Mouse (Mus musculus) lung, embryonic 14.5 days (tissue): ENCODE measurements around the gene A4galt. TPM values are rescaled to one million over a fixed set of nuclear protein-coding genes. Genes with fewer than 3 reads are reported as not detected.

Experiments
- ATAC-seq: fragments of 200-750 bp; cut with Nextera tagmentation; 2 replicates; pipeline ENCODE4 v1.8.0; 2017; ENCODE audit warnings: mild to moderate bottlenecking, moderate TSS enrichment, moderate library complexity; ENCODE audit not compliant: insufficient read depth
- DNase-seq: peaks from one replicate; pipeline ENCODE4 v3.0.0-alpha.2; 2015
- H3K27ac ChIP-seq: fragments of 300-500 bp; sonication (generic); 2 replicates; pipeline ENCODE4 v1.5.1; 2014; ENCODE audit warnings: low read depth, mild to moderate bottlenecking, moderate library complexity
- H3K27me3 ChIP-seq: fragments of 300-500 bp; sonication (generic); 2 replicates; pipeline ENCODE4 v1.6.1; 2014; ENCODE audit warnings: low read length, control low read depth; ENCODE audit not compliant: insufficient read depth
- H3K36me3 ChIP-seq: fragments of 300-500 bp; sonication (generic); 2 replicates; pipeline ENCODE4 v1.6.1; 2014; ENCODE audit warnings: control low read depth; ENCODE audit not compliant: insufficient read depth
- H3K4me1 ChIP-seq: fragments of 300-500 bp; sonication (generic); 2 replicates; pipeline ENCODE4 v1.6.1; 2014; ENCODE audit warnings: antibody characterized with exemption, control low read depth; ENCODE audit not compliant: insufficient read depth
- H3K4me2 ChIP-seq: fragments of 300-500 bp; sonication (generic); 2 replicates; pipeline ENCODE4 v1.6.1; 2014; ENCODE audit warnings: mild to moderate bottlenecking
- H3K4me3 ChIP-seq: fragments of 300-500 bp; sonication (generic); 2 replicates; pipeline ENCODE4 v1.5.1; 2014; ENCODE audit warnings: low read depth, low read length
- H3K9ac ChIP-seq: fragments of 300-500 bp; sonication (generic); 2 replicates; pipeline ENCODE4 v1.6.1; 2014
- H3K9me3 ChIP-seq: fragments of 300-500 bp; sonication (generic); 2 replicates; pipeline ENCODE4 v1.6.1; 2016; ENCODE audit warnings: low read depth, low read length, control low read depth
- CTCF ChIP-seq: IDR thresholded peaks from 2 replicates; pipeline ENCODE4 v1.5.1; 2016; ENCODE audit warnings: antibody characterized with exemption, low read depth
- WGBS: fragments of 180-500 bp; shearing (Covaris S2); extraction: QIAGEN DNeasy Blood & Tissue Kit; methylation state at CpG from one replicate; pipeline ENCODE4 v1.1.7; 2014; 5-methylcytosine and 5-hydroxymethylcytosine counted together
- polyA plus RNA-seq: library from polyadenylated mRNA; unstranded; fragments of >200 nt; fragmentation: Nextera tagmentation; extraction: Ambion mirVana; gene quantifications from 2 replicates; pipeline ENCODE4 v1.2.1, GENCODE M21; 2014

Gene A4galt
- polyA plus RNA-seq, 1 experiment from 2014 or later = 2.4 TPM

DNA sequence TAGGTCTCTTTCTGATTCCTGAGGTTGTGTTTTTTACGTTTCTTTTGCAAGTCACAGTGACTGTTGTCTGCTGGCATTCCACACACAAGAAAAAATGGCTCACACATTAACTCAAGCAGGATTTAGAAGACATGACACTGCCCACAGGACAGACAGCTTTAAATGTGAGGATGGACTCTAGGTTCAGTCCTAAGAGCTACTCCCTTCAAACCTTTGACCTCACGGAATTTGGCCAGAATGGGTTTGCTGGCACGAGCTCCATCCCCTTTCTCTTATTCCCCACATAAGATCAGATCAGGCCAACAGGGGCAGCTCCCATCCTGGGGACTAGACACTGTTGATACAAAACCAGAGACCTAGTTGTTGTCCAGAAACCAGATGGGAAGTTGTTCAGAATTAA lies 10.1 kb downstream of the A4galt start:
- H3K4me3 ChIP-seq = no peak overlapping the region
- H3K9ac ChIP-seq = no peak overlapping the region
- DNase-seq = no peak
- H3K4me1 ChIP-seq = peaks cover 6% of the 10 kb centered on the region
- 80% methylated on average over 3 of the region's 3 CpGs for WGBS
- no peaks in the 10 kb centered on the region for H3K36me3 ChIP-seq
- H3K27me3 ChIP-seq = no peaks in the 10 kb centered on the region
- no peak overlapping the region for H3K27ac ChIP-seq
- ATAC-seq = no peak
- H3K4me2 ChIP-seq = no peak overlapping the region
- no peak for TF ChIP-seq CTCF
- H3K9me3 ChIP-seq = no peaks in the 10 kb centered on the region

DNA sequence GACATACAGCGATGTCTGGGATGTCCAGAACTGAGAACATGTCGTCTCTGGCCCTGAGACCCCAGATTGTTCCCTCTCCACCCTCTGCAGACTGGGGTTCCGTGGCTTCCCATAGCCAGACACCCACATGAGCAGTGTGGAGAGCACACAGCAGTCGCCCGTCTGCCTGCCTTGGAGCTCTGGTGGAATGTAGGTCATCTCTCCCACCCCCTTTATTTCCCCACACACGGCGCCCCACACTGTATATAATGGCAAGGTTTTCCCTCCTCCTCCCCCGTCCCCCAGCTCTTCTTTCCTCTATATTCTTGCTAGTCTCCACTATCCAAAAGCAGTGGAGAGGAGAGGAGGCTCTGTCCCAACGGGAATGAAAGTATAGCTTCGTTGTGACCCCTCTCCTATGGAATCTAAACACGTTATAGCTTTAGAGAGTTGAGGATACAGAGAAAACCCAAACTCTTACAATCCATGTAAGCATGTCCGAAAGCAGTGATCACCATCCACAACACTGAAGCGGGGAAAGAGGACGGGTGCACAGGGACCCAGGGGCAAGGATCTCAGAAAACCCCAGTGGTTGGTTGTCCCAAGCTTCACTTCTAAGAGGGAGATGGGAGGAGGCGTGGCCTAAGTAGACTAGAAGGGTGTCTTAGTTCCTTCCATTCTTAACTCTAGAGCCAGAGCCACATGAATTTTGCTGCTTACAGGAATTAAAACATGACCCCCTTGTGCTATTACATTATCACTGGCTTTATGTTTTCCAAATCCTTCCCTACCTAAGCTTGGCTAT lies 13.9 kb downstream of the A4galt start:
- no peak overlapping the region for H3K27ac ChIP-seq
- 52% methylated on average over 15 of the region's 15 CpGs for WGBS
- H3K9ac ChIP-seq = no peak overlapping the region
- TF ChIP-seq CTCF = no peak
- H3K4me1 ChIP-seq = peaks cover 6% of the 10 kb centered on the region
- no peaks in the 10 kb centered on the region for H3K36me3 ChIP-seq
- H3K27me3 ChIP-seq = no peaks in the 10 kb centered on the region
- DNase-seq = no peak
- no peaks in the 10 kb centered on the region for H3K9me3 ChIP-seq
- H3K4me2 ChIP-seq = no peak overlapping the region
- no peak overlapping the region for H3K4me3 ChIP-seq
- ATAC-seq = no peak

DNA sequence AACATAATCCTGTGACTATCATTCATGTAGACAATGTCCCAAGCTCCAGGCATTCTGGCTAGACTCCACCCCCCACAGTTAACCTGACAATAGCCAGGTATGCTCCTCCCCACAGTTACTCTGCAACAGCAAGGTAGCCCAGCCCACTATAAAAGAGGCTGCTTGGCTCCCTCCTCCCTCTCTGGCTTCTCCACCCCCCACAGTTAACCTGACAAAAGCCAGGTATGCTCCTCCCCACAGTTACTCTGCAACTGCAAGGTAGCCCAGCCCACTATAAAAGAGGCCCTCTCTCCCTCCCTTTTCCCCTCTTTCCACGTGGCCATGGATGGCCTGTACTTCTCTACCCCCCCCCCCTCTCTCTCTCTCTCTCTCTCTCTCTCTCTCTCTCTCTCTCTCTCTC lies 14.8 kb downstream of the A4galt start:
- DNase-seq (no peak), ATAC-seq (no peak)
- no peaks in the 10 kb centered on the region for H3K36me3 ChIP-seq
- no peak for TF ChIP-seq CTCF
- no peak overlapping the region for H3K9ac ChIP-seq
- H3K4me2 ChIP-seq = no peak overlapping the region
- H3K27me3 ChIP-seq = no peaks in the 10 kb centered on the region
- WGBS = 0% methylated on average over 1 of the region's 1 CpGs
- H3K4me1 ChIP-seq = peaks cover 6% of the 10 kb centered on the region
- H3K9me3 ChIP-seq = no peaks in the 10 kb centered on the region
- H3K27ac ChIP-seq = no peak overlapping the region
- H3K4me3 ChIP-seq = no peak overlapping the region

DNA sequence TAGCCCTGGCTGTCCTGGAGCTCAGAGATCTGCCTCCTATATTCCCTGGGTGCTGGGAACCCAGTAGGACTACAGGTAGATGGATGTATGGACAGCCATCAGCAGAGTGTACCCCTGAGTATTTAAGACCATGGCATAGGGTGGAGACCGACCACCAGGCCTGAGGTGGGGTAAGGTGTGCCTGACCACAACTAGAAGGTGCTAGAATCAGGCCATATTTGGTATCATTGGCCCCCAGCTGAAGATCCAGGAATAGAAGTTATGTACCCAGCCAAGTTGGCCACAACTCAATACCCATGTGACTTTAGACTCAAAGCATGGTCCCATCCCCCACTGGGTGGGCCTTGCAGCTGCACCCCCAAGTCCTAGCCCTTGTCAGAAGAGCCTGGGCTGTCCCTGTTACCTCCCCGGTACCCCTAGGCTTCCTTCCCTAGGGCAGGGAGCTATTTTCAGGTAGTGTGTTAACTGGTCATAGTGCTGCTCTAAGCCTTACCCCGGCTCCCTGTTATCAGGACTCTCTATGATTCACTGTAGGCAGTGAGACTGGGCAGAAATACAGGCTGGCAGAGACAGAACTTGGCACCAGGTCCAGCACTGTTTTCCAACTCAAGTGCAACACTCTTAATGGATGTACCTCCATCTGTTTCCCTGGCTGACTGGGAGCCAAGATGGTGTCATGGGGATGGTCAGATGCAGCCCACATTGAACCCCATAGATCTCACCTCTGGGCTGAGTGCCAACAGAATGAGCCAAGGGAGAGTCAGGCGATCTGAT lies 18.2 kb downstream of the A4galt start:
- Histone ChIP-seq H3K27ac (no peak overlapping the region), H3K9me3 (no peaks in the 10 kb centered on the region), H3K4me3 (no peak overlapping the region), H3K4me1 (peaks cover 6% of the 10 kb centered on the region), H3K9ac (no peak overlapping the region), H3K36me3 (no peaks in the 10 kb centered on the region), H3K4me2 (no peak overlapping the region), H3K27me3 (no peaks in the 10 kb centered on the region)
- DNase-seq (no peak), ATAC-seq (no peak)
- TF ChIP-seq CTCF = no peak
- WGBS = 69% methylated on average over 4 of the region's 4 CpGs

DNA sequence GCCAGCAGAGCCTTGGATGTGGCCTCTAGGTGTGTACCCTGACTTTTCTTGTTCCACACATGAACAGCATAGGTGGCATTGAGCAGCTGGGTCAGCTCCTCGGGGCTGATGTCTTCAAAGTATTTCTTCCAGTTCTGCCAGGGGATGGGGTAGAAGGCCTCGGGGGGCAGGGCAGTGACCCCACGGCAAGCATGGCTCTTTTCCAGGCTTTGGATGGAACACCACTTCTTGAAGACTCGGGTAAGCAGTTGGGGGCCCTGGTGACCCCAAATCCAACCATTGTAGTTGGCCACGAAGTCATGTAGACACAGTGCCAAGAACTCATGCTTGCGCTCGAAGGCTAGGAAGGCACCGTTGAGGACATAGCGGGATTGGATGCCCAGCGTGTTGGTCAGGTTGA lies 24.0 kb downstream of the A4galt start:
- no peaks in the 10 kb centered on the region for H3K9me3 ChIP-seq
- H3K4me3 ChIP-seq = no peak overlapping the region
- WGBS = 92% methylated on average over 10 of the region's 10 CpGs
- H3K9ac ChIP-seq = no peak overlapping the region
- no peaks in the 10 kb centered on the region for H3K27me3 ChIP-seq
- no peak for ATAC-seq
- TF ChIP-seq CTCF = no peak
- H3K36me3 ChIP-seq = no peaks in the 10 kb centered on the region
- no peak overlapping the region for H3K27ac ChIP-seq
- H3K4me1 ChIP-seq = peaks cover 20% of the 10 kb centered on the region
- no peak overlapping the region for H3K4me2 ChIP-seq
- DNase-seq = no peak

DNA sequence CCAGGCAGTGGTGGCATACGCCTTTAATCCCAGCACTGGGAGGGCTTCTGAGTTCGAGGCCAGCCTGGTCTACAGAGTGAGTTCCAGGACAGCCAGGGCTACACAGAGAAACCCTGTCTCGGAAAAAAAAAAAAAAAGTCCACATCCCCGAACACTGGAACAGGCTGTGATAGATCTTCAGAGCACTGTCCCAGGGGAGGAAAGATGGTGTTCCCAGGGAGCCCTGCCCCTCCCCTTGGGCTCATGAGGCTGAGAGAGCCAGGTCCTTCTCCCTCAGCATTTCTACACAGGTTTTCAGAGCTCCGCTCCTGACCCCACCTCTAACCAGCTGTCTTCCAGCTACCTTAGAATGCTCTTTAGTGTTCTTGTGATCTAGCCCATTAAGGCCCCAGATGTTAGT lies 24.7 kb downstream of the A4galt start:
- Histone ChIP-seq H3K9ac (no peak overlapping the region), H3K27me3 (no peaks in the 10 kb centered on the region), H3K4me3 (no peak overlapping the region), H3K27ac (no peak overlapping the region), H3K4me2 (no peak overlapping the region), H3K4me1 (peaks cover 20% of the 10 kb centered on the region), H3K9me3 (no peaks in the 10 kb centered on the region), H3K36me3 (no peaks in the 10 kb centered on the region)
- WGBS = 77% methylated on average over 5 of the region's 5 CpGs
- DNase-seq (no peak), ATAC-seq (no peak)
- no peak for TF ChIP-seq CTCF

DNA sequence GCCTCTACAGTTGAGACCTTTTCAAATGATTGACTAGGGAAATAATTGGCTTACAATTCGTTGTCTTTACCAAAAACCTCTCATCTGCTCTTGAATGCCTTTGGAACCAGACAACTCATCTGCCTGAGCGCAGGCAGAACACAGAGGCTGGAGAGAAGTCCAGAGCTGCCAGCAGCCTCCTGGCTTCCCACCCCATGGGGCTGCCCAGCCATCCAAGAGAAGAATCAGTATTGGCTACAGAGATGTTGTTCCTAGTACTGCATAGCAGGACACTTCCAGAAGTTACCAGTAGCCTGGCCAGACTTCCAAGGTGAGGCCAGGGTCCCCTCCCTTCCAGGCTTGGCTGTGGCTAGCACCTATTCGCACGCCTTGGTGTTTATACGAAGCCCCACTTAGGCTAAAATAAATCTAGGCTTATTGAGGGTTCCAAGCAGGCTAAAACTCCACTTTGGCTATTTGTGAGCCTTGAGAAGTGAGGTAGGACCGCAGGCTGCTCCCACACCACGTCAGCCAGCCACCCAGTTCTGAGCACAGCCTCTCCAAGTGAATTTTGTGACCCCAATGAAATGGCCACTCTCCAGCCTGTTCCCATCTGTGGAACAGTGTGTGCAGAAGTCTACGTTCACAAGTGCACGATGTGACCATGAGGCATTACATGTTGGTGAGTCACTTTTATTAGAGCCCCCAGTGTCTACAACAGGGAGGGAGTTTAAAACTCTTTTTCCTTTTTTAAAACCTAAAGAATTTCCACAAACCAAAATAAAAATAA lies 25.3 kb downstream of the A4galt start:
- H3K4me3 ChIP-seq = no peak overlapping the region
- no peaks in the 10 kb centered on the region for H3K36me3 ChIP-seq
- DNase-seq = no peak
- H3K4me2 ChIP-seq = no peak overlapping the region
- ATAC-seq = no peak
- H3K9me3 ChIP-seq = no peaks in the 10 kb centered on the region
- WGBS = 79% methylated on average over 9 of the region's 9 CpGs
- peaks cover 20% of the 10 kb centered on the region for H3K4me1 ChIP-seq
- TF ChIP-seq CTCF = no peak
- peak overlapping the region; percentile 15; the same call in 1 of the 2 replicates for H3K27ac ChIP-seq
- H3K9ac ChIP-seq = no peak overlapping the region
- no peaks in the 10 kb centered on the region for H3K27me3 ChIP-seq
